Mouse (Mus musculus) mature B cell (primary cell): Measurements from ENCODE around the gene Map1lc3b.

Experiments
- in situ Hi-C: fragments of 300-500 bp; cut with MboI; formaldehyde crosslinking; loops from 2 replicates; pipeline ENCODE4 v1.14.3; 2019

Gene Map1lc3b

GRCm38 (mm10) chr8:121602860-121603259 is 12.7 kb downstream of the Map1lc3b start:
- in situ Hi-C loops, result no loop called here

- in situ Hi-C loops, result no loop called here
Observed at GRCm38 (mm10) chr8:121603801-121604200, 13.6 kb downstream of the Map1lc3b start.

GRCm38 (mm10) chr8:121607661-121608060 is 17.5 kb downstream of the Map1lc3b start:
- in situ Hi-C loops, result no loop called here

GRCm38 (mm10) chr8:121609251-121609650 is 19.1 kb downstream of the Map1lc3b start:
- in situ Hi-C loops, result no loop called here

GRCm38 (mm10) chr8:121609916-121610315 is 19.8 kb downstream of the Map1lc3b start:
- in situ Hi-C loops, result no loop called here

GRCm38 (mm10) chr8:121613419-121613818 is 23.3 kb downstream of the Map1lc3b start:
- in situ Hi-C loops, result no loop called here

GRCm38 (mm10) chr8:121619401-121619995 is 29.3 kb downstream of the Map1lc3b start:
- in situ Hi-C loops, result no loop called here

GRCm38 (mm10) chr8:121620801-121621516 is 30.8 kb downstream of the Map1lc3b start:
- in situ Hi-C loops, result no loop called here

- in situ Hi-C loops, result no loop called here
Observed at GRCm38 (mm10) chr8:121621879-121622278, 31.7 kb downstream of the Map1lc3b start.

- in situ Hi-C loops, result no loop called here
Observed at GRCm38 (mm10) chr8:121623043-121623442, 32.9 kb downstream of the Map1lc3b start.

- in situ Hi-C loops, result no loop called here
Observed at GRCm38 (mm10) chr8:121628681-121629080, 38.5 kb downstream of the Map1lc3b start.

- in situ Hi-C loops, result no loop called here
Observed at GRCm38 (mm10) chr8:121631645-121632071, 41.5 kb downstream of the Map1lc3b start.

- in situ Hi-C loops, result no loop called here
Observed at GRCm38 (mm10) chr8:121632401-121632800, 42.2 kb downstream of the Map1lc3b start.

GRCm38 (mm10) chr8:121635534-121635933 is 45.4 kb downstream of the Map1lc3b start:
- in situ Hi-C loops, result no loop called here

GRCm38 (mm10) chr8:121636180-121636579 is 46.0 kb downstream of the Map1lc3b start:
- in situ Hi-C loops, result no loop called here

- in situ Hi-C loops, result no loop called here
Observed at GRCm38 (mm10) chr8:121642804-121643203, 52.6 kb downstream of the Map1lc3b start.

- in situ Hi-C loops, result no loop called here
Observed at GRCm38 (mm10) chr8:121643384-121643783, 53.2 kb downstream of the Map1lc3b start.

GRCm38 (mm10) chr8:121647511-121648215 is 57.5 kb downstream of the Map1lc3b start:
- in situ Hi-C loops, result no loop called here
